Mouse (Mus musculus) gastrocnemius, adult 8-10 months (tissue): ENCODE data around the gene Nxt1. TPM values are rescaled to one million over a fixed set of nuclear protein-coding genes. Genes with fewer than 3 reads are reported as not detected.

Experiments used
- DNase-seq, 2 experiments: peaks; one replicate each; pipeline ENCODE4 v3.0.0; 2022; ENCODE audit warnings: low spot score in 2 of 2
- total RNA-seq, 4 experiments: library from RNA; stranded (reverse); gene quantifications; 2 replicates each; pipeline ENCODE4 v1.2.4; 2022

Gene Nxt1
- 1 to 10 TPM; 6.0 to 8.0 (median 6.6) TPM for total RNA-seq

GRCm38 (mm10) chr2:148672199-148673096 is at the start of gene Nxt1:
Gene Nxt1, plus strand, starts transcription at chr2:148672601.
- DNase-seq = peak; percentile 97 to 98

GRCm38 (mm10) chr2:148623067-148623466 is 49.3 kb upstream of the Nxt1 start:
- DNase-seq = no peak

- DNase-seq = no peak
Observed at GRCm38 (mm10) chr2:148624484-148624883, 47.9 kb upstream of the Nxt1 start.

- DNase-seq = peak; percentile 43 to 66
Observed at GRCm38 (mm10) chr2:148627011-148627471, 45.4 kb upstream of the Nxt1 start.

GRCm38 (mm10) chr2:148631011-148631410 is 41.4 kb upstream of the Nxt1 start:
- no peak for DNase-seq

GRCm38 (mm10) chr2:148631602-148632001 is 40.8 kb upstream of the Nxt1 start:
- DNase-seq = peak; percentile 14 to 44

GRCm38 (mm10) chr2:148634466-148634865 is 37.9 kb upstream of the Nxt1 start:
- no peak for DNase-seq

GRCm38 (mm10) chr2:148642610-148643370 is 29.6 kb upstream of the Nxt1 start:
- no peak for DNase-seq

- no peak for DNase-seq
Observed at GRCm38 (mm10) chr2:148644421-148645000, 27.9 kb upstream of the Nxt1 start.

- no peak for DNase-seq
Observed at GRCm38 (mm10) chr2:148650587-148651357, 21.6 kb upstream of the Nxt1 start.

GRCm38 (mm10) chr2:148654961-148655360 is 17.4 kb upstream of the Nxt1 start:
- DNase-seq = peak; percentile 29 to 38

- no peak for DNase-seq
Observed at GRCm38 (mm10) chr2:148663458-148663857, 8.9 kb upstream of the Nxt1 start.

- peak; percentile 21 to 50 for DNase-seq
Observed at GRCm38 (mm10) chr2:148677801-148678200, 5.4 kb downstream of the Nxt1 start.

- DNase-seq = peak; percentile 24 to 53
Observed at GRCm38 (mm10) chr2:148679346-148679745, 6.9 kb downstream of the Nxt1 start.

- peak; percentile 99 to 100 for DNase-seq
Observed at GRCm38 (mm10) chr2:148680775-148681291, 8.4 kb downstream of the Nxt1 start, which contains the start of gene Gzf1. Gene Gzf1, plus strand, starts transcription at chr2:148681023.

GRCm38 (mm10) chr2:148681461-148681891 is 9.1 kb downstream of the Nxt1 start:
- DNase-seq = peak; percentile 54 to 56

GRCm38 (mm10) chr2:148683031-148683430 is 10.6 kb downstream of the Nxt1 start:
- DNase-seq = no peak

GRCm38 (mm10) chr2:148684972-148685371 is 12.6 kb downstream of the Nxt1 start:
- DNase-seq = no peak

- DNase-seq = no peak
Observed at GRCm38 (mm10) chr2:148685709-148686108, 13.3 kb downstream of the Nxt1 start.

- DNase-seq = no peak
Observed at GRCm38 (mm10) chr2:148686862-148687261, 14.5 kb downstream of the Nxt1 start.

- DNase-seq = no peak
Observed at GRCm38 (mm10) chr2:148687971-148688370, 15.6 kb downstream of the Nxt1 start.
